Mouse (Mus musculus): ENCODE results near the gene Focad. TPM values are rescaled to one million over a fixed set of nuclear protein-coding genes. Genes with fewer than 3 reads are reported as not detected.

The Focad gene
- polyA plus RNA-seq, 1 experiment from 2014 or later: 17.7 TPM

GRCm38 (mm10) chr4:88194256-88194655 is 99.8 kb downstream of the Focad start:
- no peak overlapping the region for H3K27ac ChIP-seq (ENCODE audit: low read depth, low read length)
- no peak overlapping the region for H3K4me2 ChIP-seq (ENCODE audit: low read depth, low read length, severe bottlenecking)
- DNase-seq (ENCODE audit: low spot score) (no peak), ATAC-seq (replicated peaks; ENCODE audit: low FRiP score) (no peak)
- no peaks in the 10 kb centered on the region for H3K4me1 ChIP-seq (replicated peaks; ENCODE audit: control insufficient read depth, insufficient read depth, low read length)
- no peak overlapping the region for H3K9ac ChIP-seq (ENCODE audit: low read length)
- no peaks in the 10 kb centered on the region for H3K9me3 ChIP-seq (ENCODE audit: control insufficient read depth, low read length)
- H3K27me3 ChIP-seq (ENCODE audit: control insufficient read depth, insufficient read depth, low read length): no peaks in the 10 kb centered on the region
- H3K4me3 ChIP-seq (ENCODE audit: low read depth, low read length): no peak overlapping the region
- WGBS: 89% methylated on average over 5 of the region's 5 CpGs
- H3K36me3 ChIP-seq (ENCODE audit: control insufficient read depth, insufficient read depth, low read length): no peaks in the 10 kb centered on the region

- 87% methylated on average over 4 of the region's 4 CpGs for WGBS
- ATAC-seq (replicated peaks; ENCODE audit: low FRiP score) (no peak), DNase-seq (ENCODE audit: low spot score) (no peak)
- Histone ChIP-seq H3K4me2 (ENCODE audit: low read depth, low read length, severe bottlenecking) (no peak overlapping the region), H3K27me3 (ENCODE audit: control insufficient read depth, insufficient read depth, low read length) (no peaks in the 10 kb centered on the region), H3K4me1 (replicated peaks; ENCODE audit: control insufficient read depth, insufficient read depth, low read length) (no peaks in the 10 kb centered on the region), H3K9me3 (ENCODE audit: control insufficient read depth, low read length) (no peaks in the 10 kb centered on the region), H3K36me3 (ENCODE audit: control insufficient read depth, insufficient read depth, low read length) (no peaks in the 10 kb centered on the region), H3K27ac (ENCODE audit: low read depth, low read length) (no peak overlapping the region), H3K9ac (ENCODE audit: low read length) (no peak overlapping the region), H3K4me3 (ENCODE audit: low read depth, low read length) (no peak overlapping the region)
These were observed 101.6 kb downstream of the Focad start for GRCm38 (mm10) chr4:88195898-88196495.

DNA sequence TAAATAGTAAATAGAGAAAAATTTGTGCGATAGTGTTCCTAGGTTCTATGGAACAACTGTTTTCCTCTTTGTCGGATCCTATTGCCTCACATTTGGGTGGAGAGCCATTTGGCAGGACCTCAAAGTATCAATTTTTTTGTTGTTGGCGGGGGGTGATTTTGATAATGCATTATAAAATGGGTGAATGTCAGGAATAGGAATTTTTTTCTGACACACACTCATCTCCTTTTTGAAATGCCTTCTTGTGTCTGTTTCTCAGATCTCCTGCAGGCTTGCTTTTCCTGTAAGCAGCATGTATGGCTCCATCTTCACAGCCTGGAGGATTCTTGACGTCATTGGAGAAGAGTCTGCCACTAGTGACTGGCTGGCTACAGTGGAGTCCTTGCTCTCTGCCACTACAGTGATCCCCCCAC is 102.1 kb downstream of the Focad start:
- no peaks in the 10 kb centered on the region for H3K36me3 ChIP-seq (ENCODE audit: control insufficient read depth, insufficient read depth, low read length)
- H3K9me3 ChIP-seq (ENCODE audit: control insufficient read depth, low read length): no peaks in the 10 kb centered on the region
- H3K4me1 ChIP-seq (replicated peaks; ENCODE audit: control insufficient read depth, insufficient read depth, low read length): no peaks in the 10 kb centered on the region
- 85% methylated on average over 4 of the region's 4 CpGs for WGBS
- H3K4me2 ChIP-seq (ENCODE audit: low read depth, low read length, severe bottlenecking): no peak overlapping the region
- no peak overlapping the region for H3K4me3 ChIP-seq (ENCODE audit: low read depth, low read length)
- no peak overlapping the region for H3K27ac ChIP-seq (ENCODE audit: low read depth, low read length)
- no peaks in the 10 kb centered on the region for H3K27me3 ChIP-seq (ENCODE audit: control insufficient read depth, insufficient read depth, low read length)
- DNase-seq (ENCODE audit: low spot score) (no peak), ATAC-seq (replicated peaks; ENCODE audit: low FRiP score) (no peak)
- H3K9ac ChIP-seq (ENCODE audit: low read length): no peak overlapping the region

DNA sequence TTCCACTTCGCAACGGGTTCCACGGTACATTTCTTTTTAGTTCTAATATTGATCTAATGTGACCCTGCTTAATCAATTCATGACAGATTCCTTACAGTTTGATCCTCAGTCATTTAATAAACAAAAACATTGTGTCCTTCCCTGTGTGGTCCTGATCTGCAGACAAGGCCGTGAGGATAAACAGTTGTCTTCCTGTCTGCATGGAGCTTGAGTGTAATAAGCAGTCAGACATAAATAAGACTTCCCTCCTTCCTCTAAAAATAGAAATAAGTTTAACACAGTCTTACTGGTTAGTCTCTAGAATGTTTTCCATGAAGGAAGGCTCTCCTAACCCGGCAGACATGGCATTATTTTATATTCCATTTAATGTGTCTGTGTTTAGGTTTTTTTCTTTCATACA is 102.8 kb downstream of the Focad start:
- WGBS: 90% methylated on average over 5 of the region's 5 CpGs
- no peaks in the 10 kb centered on the region for H3K4me1 ChIP-seq (replicated peaks; ENCODE audit: control insufficient read depth, insufficient read depth, low read length)
- no peaks in the 10 kb centered on the region for H3K36me3 ChIP-seq (ENCODE audit: control insufficient read depth, insufficient read depth, low read length)
- no peaks in the 10 kb centered on the region for H3K27me3 ChIP-seq (ENCODE audit: control insufficient read depth, insufficient read depth, low read length)
- no peak for DNase-seq (ENCODE audit: low spot score)
- H3K27ac ChIP-seq (ENCODE audit: low read depth, low read length): no peak overlapping the region
- H3K4me2 ChIP-seq (ENCODE audit: low read depth, low read length, severe bottlenecking): no peak overlapping the region
- H3K9ac ChIP-seq (ENCODE audit: low read length): no peak overlapping the region
- H3K4me3 ChIP-seq (ENCODE audit: low read depth, low read length): no peak overlapping the region
- ATAC-seq (replicated peaks; ENCODE audit: low FRiP score): no peak
- no peaks in the 10 kb centered on the region for H3K9me3 ChIP-seq (ENCODE audit: control insufficient read depth, low read length)

DNA sequence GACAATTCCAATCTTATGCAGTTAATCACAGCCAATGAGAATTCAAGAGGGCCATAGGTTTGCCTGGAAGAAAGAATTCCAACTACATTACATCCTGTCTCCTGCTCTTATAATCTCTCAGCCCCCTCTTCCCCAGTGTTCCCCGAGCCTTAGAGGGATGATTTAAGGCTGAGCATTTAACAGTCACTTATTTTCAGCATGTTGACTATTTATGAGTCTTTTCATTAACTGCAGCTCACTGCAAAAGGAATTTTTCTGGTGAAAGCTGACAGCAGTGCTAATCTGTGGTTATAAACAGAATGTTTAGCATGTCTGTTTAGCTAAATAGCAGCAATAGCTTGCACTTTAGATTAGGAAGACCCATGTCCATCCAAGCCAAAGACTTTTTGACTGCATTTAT is 104.8 kb downstream of the Focad start:
- no peaks in the 10 kb centered on the region for H3K36me3 ChIP-seq (ENCODE audit: control insufficient read depth, insufficient read depth, low read length)
- H3K4me3 ChIP-seq (ENCODE audit: low read depth, low read length): no peak overlapping the region
- ATAC-seq (replicated peaks; ENCODE audit: low FRiP score): no peak
- no peak overlapping the region for H3K4me2 ChIP-seq (ENCODE audit: low read depth, low read length, severe bottlenecking)
- WGBS: 84% methylated on average over 1 of the region's 1 CpGs
- H3K9me3 ChIP-seq (ENCODE audit: control insufficient read depth, low read length): no peaks in the 10 kb centered on the region
- DNase-seq (ENCODE audit: low spot score): no peak
- H3K27ac ChIP-seq (ENCODE audit: low read depth, low read length): no peak overlapping the region
- no peak overlapping the region for H3K9ac ChIP-seq (ENCODE audit: low read length)
- H3K27me3 ChIP-seq (ENCODE audit: control insufficient read depth, insufficient read depth, low read length): no peaks in the 10 kb centered on the region
- no peaks in the 10 kb centered on the region for H3K4me1 ChIP-seq (replicated peaks; ENCODE audit: control insufficient read depth, insufficient read depth, low read length)

GRCm38 (mm10) chr4:88201047-88201446 is 106.6 kb downstream of the Focad start:
- Histone ChIP-seq H3K9ac (ENCODE audit: low read length) (no peak overlapping the region), H3K9me3 (ENCODE audit: control insufficient read depth, low read length) (no peaks in the 10 kb centered on the region), H3K4me2 (ENCODE audit: low read depth, low read length, severe bottlenecking) (no peak overlapping the region), H3K27me3 (ENCODE audit: control insufficient read depth, insufficient read depth, low read length) (no peaks in the 10 kb centered on the region), H3K36me3 (ENCODE audit: control insufficient read depth, insufficient read depth, low read length) (no peaks in the 10 kb centered on the region), H3K27ac (ENCODE audit: low read depth, low read length) (no peak overlapping the region), H3K4me1 (replicated peaks; ENCODE audit: control insufficient read depth, insufficient read depth, low read length) (no peaks in the 10 kb centered on the region), H3K4me3 (ENCODE audit: low read depth, low read length) (no peak overlapping the region)
- WGBS: 93% methylated on average over 4 of the region's 4 CpGs
- DNase-seq (ENCODE audit: low spot score): no peak
- ATAC-seq (replicated peaks; ENCODE audit: low FRiP score): no peak

DNA sequence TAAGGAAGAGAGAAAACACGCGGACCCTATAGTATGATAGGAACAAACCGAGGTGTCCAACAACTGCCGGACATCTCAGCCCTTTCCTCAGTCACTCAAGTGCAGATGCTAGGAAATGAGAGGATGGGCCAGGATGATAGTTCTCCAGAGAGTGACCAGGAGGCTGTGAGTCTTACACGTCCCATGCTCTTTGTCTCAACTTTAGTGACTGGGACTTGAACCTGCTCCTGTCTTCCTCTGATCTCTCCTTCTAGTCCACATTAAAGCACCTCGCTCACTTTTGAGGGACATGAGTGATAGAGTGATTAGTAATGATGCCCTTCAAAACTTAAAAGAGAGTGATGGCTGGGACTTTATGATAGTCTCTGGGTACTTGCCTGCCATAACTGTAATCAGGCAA is 114.2 kb downstream of the Focad start:
- no peak overlapping the region for H3K4me3 ChIP-seq (ENCODE audit: low read depth, low read length)
- DNase-seq (ENCODE audit: low spot score): no peak
- no peak overlapping the region for H3K4me2 ChIP-seq (ENCODE audit: low read depth, low read length, severe bottlenecking)
- no peaks in the 10 kb centered on the region for H3K27me3 ChIP-seq (ENCODE audit: control insufficient read depth, insufficient read depth, low read length)
- no peak overlapping the region for H3K9ac ChIP-seq (ENCODE audit: low read length)
- ATAC-seq (replicated peaks; ENCODE audit: low FRiP score): no peak
- no peaks in the 10 kb centered on the region for H3K4me1 ChIP-seq (replicated peaks; ENCODE audit: control insufficient read depth, insufficient read depth, low read length)
- H3K36me3 ChIP-seq (ENCODE audit: control insufficient read depth, insufficient read depth, low read length): no peaks in the 10 kb centered on the region
- no peaks in the 10 kb centered on the region for H3K9me3 ChIP-seq (ENCODE audit: control insufficient read depth, low read length)
- H3K27ac ChIP-seq (ENCODE audit: low read depth, low read length): no peak overlapping the region
- WGBS: 91% methylated on average over 6 of the region's 6 CpGs

DNA sequence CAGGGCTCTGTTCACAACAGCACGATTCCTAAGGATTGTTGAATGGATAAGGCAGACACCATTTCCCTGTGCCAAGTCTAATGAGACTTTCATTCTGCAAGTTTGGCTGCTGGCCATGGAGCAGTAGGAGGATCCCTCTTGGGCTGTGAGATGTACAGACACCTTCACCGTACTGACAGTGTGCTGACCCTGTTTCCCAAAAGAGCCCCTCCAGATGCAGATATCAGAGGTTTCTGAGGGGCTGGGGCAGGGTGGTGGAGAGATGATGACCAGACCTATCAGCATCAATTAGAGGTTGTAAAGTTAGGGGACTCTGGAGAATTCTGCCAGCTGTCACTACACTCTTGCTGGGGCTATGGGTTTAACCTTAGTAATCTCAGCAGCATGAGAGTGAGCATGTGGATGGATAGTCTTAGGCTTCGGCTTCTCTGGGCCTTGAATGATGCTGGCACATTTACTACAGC is 115.0 kb downstream of the Focad start:
- Histone ChIP-seq H3K27me3 (ENCODE audit: control insufficient read depth, insufficient read depth, low read length) (no peaks in the 10 kb centered on the region), H3K4me2 (ENCODE audit: low read depth, low read length, severe bottlenecking) (no peak overlapping the region), H3K9ac (ENCODE audit: low read length) (no peak overlapping the region), H3K4me3 (ENCODE audit: low read depth, low read length) (no peak overlapping the region), H3K27ac (ENCODE audit: low read depth, low read length) (no peak overlapping the region), H3K4me1 (replicated peaks; ENCODE audit: control insufficient read depth, insufficient read depth, low read length) (no peaks in the 10 kb centered on the region), H3K9me3 (ENCODE audit: control insufficient read depth, low read length) (no peaks in the 10 kb centered on the region), H3K36me3 (ENCODE audit: control insufficient read depth, insufficient read depth, low read length) (no peaks in the 10 kb centered on the region)
- DNase-seq (ENCODE audit: low spot score): no peak
- WGBS: 83% methylated on average over 3 of the region's 3 CpGs
- no peak for ATAC-seq (replicated peaks; ENCODE audit: low FRiP score)

DNA sequence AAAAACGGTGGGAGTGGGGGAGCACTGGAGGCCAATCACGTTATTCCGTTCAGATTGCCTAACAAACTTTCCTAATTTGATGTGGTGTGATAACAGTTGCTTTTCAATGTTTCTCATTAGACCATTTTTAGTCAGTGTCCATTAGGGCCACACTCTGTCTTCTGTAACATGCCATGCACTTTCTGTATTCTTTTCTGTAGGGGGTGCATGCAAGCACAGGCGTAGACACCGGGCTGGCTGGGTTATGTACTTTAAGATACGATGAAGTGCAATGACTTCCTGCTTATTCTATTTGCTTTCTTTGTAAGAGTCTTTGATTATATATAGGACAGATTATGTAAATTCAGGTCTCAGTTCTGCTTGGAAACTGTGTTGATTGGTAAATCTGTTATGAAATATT is 116.2 kb downstream of the Focad start:
- Histone ChIP-seq H3K27ac (ENCODE audit: low read depth, low read length) (no peak overlapping the region), H3K36me3 (ENCODE audit: control insufficient read depth, insufficient read depth, low read length) (no peaks in the 10 kb centered on the region), H3K9ac (ENCODE audit: low read length) (no peak overlapping the region), H3K4me1 (replicated peaks; ENCODE audit: control insufficient read depth, insufficient read depth, low read length) (no peaks in the 10 kb centered on the region), H3K4me2 (ENCODE audit: low read depth, low read length, severe bottlenecking) (no peak overlapping the region), H3K9me3 (ENCODE audit: control insufficient read depth, low read length) (no peaks in the 10 kb centered on the region), H3K4me3 (ENCODE audit: low read depth, low read length) (no peak overlapping the region), H3K27me3 (ENCODE audit: control insufficient read depth, insufficient read depth, low read length) (no peaks in the 10 kb centered on the region)
- DNase-seq (ENCODE audit: low spot score) (no peak), ATAC-seq (replicated peaks; ENCODE audit: low FRiP score) (no peak)
- WGBS: 81% methylated on average over 6 of the region's 6 CpGs

All from forebrain, embryonic 11.5 days (tissue).